Mouse (Mus musculus): ENCODE measurements around the gene Trpm8. TPM values are rescaled to one million over a fixed set of nuclear protein-coding genes. Genes with fewer than 3 reads are reported as not detected.

Gene Trpm8
- polyA plus RNA-seq (2014; fragmentation: Nextera tagmentation; extraction: Ambion mirVana), result 0.14 TPM in 1 of 2 replicates, not detected in the other

DNA sequence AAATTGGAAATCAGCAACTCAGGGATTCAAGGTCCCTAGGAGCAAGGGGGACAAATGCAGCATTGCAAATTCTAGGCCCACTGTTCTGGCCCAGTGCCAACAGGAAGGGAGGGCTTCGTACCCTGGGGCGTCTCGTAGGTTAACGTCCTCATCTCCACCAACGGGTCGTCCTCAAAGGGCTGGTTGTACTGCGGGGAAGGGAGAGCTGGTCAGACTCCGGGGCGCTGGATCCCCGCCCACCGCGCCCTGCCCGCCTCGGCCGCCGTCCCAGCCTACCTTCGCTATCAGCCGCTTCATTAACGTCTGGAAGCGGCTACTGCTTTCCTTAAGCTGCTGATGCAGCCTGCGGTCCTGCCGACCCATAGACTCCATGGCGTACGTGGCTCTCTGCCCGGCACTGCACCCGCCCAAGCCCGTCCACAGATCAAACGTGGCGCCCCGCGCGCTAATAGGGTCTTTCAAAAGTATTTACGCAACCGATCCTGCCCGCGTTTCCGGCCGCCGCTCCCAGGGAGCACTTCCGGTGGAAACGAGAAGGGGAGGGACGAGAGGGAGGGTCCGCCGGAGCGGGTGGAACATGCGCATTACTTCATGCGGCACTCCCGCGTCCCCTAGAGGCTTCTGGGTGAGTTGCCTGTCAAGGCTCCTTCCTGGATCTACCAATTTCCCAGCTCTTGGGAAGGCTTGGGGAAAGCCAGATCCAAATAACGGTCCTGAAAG lies at the start of gene Trpm8, which contains the start of gene Hjurp:
Trpm8 (plus strand) TSS at position 564 of the 720 bp plus-strand sequence.
Hjurp (minus strand) TSS at position 536 of the 720 bp plus-strand sequence.
- peaks cover 29% of the 10 kb centered on the region for H3K36me3 ChIP-seq (ENCODE audit: control insufficient read depth, insufficient read depth, low read length)
- no peaks in the 10 kb centered on the region for H3K9me3 ChIP-seq (ENCODE audit: control insufficient read depth, low read length)
- H3K4me2 ChIP-seq (ENCODE audit: low read length), result peak within 1 kb of the TSS; percentile 56
- 1% methylated on average over 50 of the region's 50 CpGs for WGBS
- ATAC-seq (ENCODE audit: low FRiP score, low TSS enrichment), result peak; percentile 95
- H3K27ac ChIP-seq (replicated peaks; ENCODE audit: low read depth, low read length), result peak within 1 kb of the TSS; percentile 64
- peak; percentile 100 for DNase-seq
- peak within 1 kb of the TSS; percentile 49 for H3K4me3 ChIP-seq (replicated peaks; ENCODE audit: low read depth, low read length)
- H3K4me1 ChIP-seq (ENCODE audit: control insufficient read depth, insufficient read depth, low read length), result peaks cover 24% of the 10 kb centered on the region
- H3K9ac ChIP-seq (replicated peaks; ENCODE audit: low read length), result peak within 1 kb of the TSS; percentile 61
- no peaks in the 10 kb centered on the region for H3K27me3 ChIP-seq (ENCODE audit: control insufficient read depth, insufficient read depth, low read length)

DNA sequence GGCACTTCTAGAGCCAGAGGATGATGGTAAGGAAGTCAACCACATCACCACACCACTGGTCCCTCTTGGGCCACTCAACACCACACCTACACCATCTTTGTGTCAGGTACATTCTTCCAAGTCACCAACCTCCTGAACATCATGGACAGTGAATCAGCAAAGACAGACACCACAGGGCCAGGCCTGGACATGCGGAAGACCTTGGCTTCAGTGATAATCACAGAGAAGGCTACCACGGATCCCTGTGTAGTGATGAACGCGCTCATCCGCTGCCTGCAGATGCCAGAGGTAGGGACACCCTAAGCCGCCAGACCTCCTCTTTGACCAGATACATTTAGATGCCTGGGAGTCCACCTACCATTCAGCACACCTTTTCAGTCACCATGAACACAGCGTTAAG lies 49.3 kb upstream of the Trpm8 start:
- no peak overlapping the region for H3K27ac ChIP-seq (replicated peaks; ENCODE audit: low read depth, low read length)
- H3K4me1 ChIP-seq (ENCODE audit: control insufficient read depth, insufficient read depth, low read length), result no peaks in the 10 kb centered on the region
- 73% methylated on average over 7 of the region's 7 CpGs for WGBS
- no peaks in the 10 kb centered on the region for H3K36me3 ChIP-seq (ENCODE audit: control insufficient read depth, insufficient read depth, low read length)
- peaks cover 79% of the 10 kb centered on the region for H3K9me3 ChIP-seq (ENCODE audit: control insufficient read depth, low read length)
- H3K9ac ChIP-seq (replicated peaks; ENCODE audit: low read length), result no peak overlapping the region
- no peak overlapping the region for H3K4me2 ChIP-seq (ENCODE audit: low read length)
- no peak overlapping the region for H3K4me3 ChIP-seq (replicated peaks; ENCODE audit: low read depth, low read length)
- ATAC-seq (ENCODE audit: low FRiP score, low TSS enrichment), result no peak
- H3K27me3 ChIP-seq (ENCODE audit: control insufficient read depth, insufficient read depth, low read length), result no peaks in the 10 kb centered on the region
- DNase-seq, result no peak

DNA sequence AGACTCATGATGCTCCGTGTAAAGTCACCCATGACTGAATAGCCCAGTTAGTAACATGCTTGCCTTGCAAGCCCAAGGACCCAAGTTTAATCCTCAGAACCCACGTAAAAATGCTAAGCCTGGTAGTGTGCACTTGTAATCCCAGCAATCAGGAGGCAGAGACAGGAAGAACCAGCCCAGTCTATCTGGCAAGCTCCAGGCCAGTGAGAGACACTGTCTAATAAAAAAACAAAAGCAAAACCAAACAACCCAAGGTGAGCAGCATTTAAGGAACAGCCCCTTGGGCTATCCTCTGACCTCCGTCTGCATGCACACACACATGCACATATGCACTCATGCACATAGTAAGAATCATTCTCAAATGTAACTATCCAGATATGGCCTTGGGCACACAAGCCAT lies 47.9 kb upstream of the Trpm8 start:
- Histone ChIP-seq H3K27ac (replicated peaks; ENCODE audit: low read depth, low read length) (no peak overlapping the region), H3K9me3 (ENCODE audit: control insufficient read depth, low read length) (peaks cover 93% of the 10 kb centered on the region), H3K27me3 (ENCODE audit: control insufficient read depth, insufficient read depth, low read length) (no peaks in the 10 kb centered on the region), H3K4me1 (ENCODE audit: control insufficient read depth, insufficient read depth, low read length) (no peaks in the 10 kb centered on the region), H3K36me3 (ENCODE audit: control insufficient read depth, insufficient read depth, low read length) (no peaks in the 10 kb centered on the region), H3K4me3 (replicated peaks; ENCODE audit: low read depth, low read length) (no peak overlapping the region), H3K4me2 (ENCODE audit: low read length) (no peak overlapping the region), H3K9ac (replicated peaks; ENCODE audit: low read length) (no peak overlapping the region)
- WGBS, result 78% methylated on average over 3 of the region's 3 CpGs
- ATAC-seq (ENCODE audit: low FRiP score, low TSS enrichment) (no peak), DNase-seq (no peak)

DNA sequence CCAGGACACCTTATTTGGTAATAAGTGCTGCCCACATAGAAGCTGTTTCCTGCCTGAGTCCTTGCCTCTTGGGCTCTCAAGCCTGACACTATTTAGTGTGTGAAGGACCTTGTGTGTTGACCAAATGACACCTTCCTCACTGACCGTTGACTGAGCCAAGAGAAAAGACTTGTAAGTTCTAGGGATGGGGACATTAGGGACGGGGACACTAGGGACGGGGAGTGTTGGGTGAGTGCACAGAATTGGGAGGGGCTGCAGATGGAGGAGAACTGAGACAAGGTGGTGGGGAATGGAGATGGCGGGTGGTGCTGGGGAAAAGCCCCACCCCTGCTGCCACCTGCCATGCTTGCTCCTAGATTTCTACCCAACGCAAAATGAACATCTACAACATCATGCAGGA lies 47.5 kb upstream of the Trpm8 start:
- DNase-seq (no peak), ATAC-seq (ENCODE audit: low FRiP score, low TSS enrichment) (0 out of 2 replicates have a peak, but pooled peaks have one; percentile 0)
- Histone ChIP-seq H3K9ac (replicated peaks; ENCODE audit: low read length) (no peak overlapping the region), H3K27me3 (ENCODE audit: control insufficient read depth, insufficient read depth, low read length) (no peaks in the 10 kb centered on the region), H3K4me3 (replicated peaks; ENCODE audit: low read depth, low read length) (no peak overlapping the region), H3K4me2 (ENCODE audit: low read length) (no peak overlapping the region), H3K36me3 (ENCODE audit: control insufficient read depth, insufficient read depth, low read length) (no peaks in the 10 kb centered on the region), H3K4me1 (ENCODE audit: control insufficient read depth, insufficient read depth, low read length) (no peaks in the 10 kb centered on the region), H3K9me3 (ENCODE audit: control insufficient read depth, low read length) (peaks cover 97% of the 10 kb centered on the region), H3K27ac (replicated peaks; ENCODE audit: low read depth, low read length) (no peak overlapping the region)
- WGBS, result 84% methylated on average over 5 of the region's 5 CpGs

DNA sequence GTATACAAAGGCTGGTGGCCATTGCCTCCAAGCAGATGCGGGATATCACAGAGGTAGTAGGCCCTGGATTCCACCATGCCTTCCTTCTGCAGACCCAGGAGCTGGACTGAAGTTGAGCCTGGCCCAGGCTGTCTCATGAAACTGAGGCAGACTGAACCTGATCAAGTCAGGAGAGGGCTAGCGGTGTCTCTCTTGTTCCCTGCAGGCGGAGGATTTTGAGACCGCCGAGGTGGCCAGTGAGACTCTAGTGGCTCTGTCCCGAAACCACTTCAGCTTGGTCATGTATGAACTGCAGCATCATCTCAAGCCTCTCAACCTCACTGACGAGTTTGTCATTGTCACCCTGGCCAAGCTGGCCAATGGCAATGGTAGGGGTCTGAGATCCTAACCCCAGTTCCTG lies 47.0 kb upstream of the Trpm8 start:
- no peaks in the 10 kb centered on the region for H3K27me3 ChIP-seq (ENCODE audit: control insufficient read depth, insufficient read depth, low read length)
- DNase-seq, result no peak
- peaks cover 100% of the 10 kb centered on the region for H3K9me3 ChIP-seq (ENCODE audit: control insufficient read depth, low read length)
- ATAC-seq (ENCODE audit: low FRiP score, low TSS enrichment), result no peak
- H3K4me1 ChIP-seq (ENCODE audit: control insufficient read depth, insufficient read depth, low read length), result no peaks in the 10 kb centered on the region
- no peak overlapping the region for H3K9ac ChIP-seq (replicated peaks; ENCODE audit: low read length)
- no peak overlapping the region for H3K4me2 ChIP-seq (ENCODE audit: low read length)
- no peak overlapping the region for H3K4me3 ChIP-seq (replicated peaks; ENCODE audit: low read depth, low read length)
- WGBS, result 74% methylated on average over 7 of the region's 7 CpGs
- H3K27ac ChIP-seq (replicated peaks; ENCODE audit: low read depth, low read length), result no peak overlapping the region
- H3K36me3 ChIP-seq (ENCODE audit: control insufficient read depth, insufficient read depth, low read length), result no peaks in the 10 kb centered on the region

DNA sequence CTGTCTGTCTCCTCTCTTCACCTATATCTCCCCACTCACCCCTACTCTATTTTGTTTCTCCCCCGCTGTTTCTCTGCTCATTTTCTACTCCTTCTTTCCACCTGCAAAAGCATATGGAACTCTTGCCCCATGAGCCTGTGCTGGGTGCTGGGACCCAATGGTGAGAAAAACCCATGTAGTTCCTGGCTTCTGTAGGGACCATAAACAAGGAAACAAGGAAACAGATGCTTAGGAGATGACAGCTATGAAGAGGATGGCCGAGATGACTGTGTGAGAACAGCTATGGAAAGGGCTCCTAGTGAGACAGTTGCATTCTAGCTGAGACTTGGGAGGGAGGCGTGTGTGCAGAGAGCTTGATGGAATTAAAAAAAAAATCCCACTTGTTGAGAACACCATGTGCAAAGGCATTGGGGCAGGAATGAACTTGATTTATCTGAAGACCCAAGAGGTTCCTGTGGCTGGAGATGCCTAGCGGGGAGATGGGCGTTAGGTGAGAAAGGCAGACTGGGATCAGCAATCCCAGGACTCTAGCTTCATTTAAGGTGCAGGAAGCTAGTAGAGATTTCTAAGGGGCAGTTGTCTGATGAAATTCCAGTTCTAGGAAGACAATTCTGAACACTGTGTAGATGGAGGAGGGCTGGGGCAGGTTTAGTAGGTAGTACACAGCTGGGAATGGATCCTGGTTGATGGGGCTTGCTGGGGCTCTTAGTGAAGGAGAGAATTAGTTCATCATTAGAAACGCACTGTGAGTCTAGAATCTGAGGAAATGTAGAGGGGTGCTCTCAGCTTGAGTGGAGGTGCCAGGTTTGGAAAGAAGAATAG lies 46.3 kb upstream of the Trpm8 start:
- no peak overlapping the region for H3K4me2 ChIP-seq (ENCODE audit: low read length)
- no peaks in the 10 kb centered on the region for H3K27me3 ChIP-seq (ENCODE audit: control insufficient read depth, insufficient read depth, low read length)
- H3K27ac ChIP-seq (replicated peaks; ENCODE audit: low read depth, low read length), result no peak overlapping the region
- no peak for DNase-seq
- no peak overlapping the region for H3K9ac ChIP-seq (replicated peaks; ENCODE audit: low read length)
- H3K4me1 ChIP-seq (ENCODE audit: control insufficient read depth, insufficient read depth, low read length), result no peaks in the 10 kb centered on the region
- peaks cover 100% of the 10 kb centered on the region for H3K9me3 ChIP-seq (ENCODE audit: control insufficient read depth, low read length)
- no peak for ATAC-seq (ENCODE audit: low FRiP score, low TSS enrichment)
- no peak overlapping the region for H3K4me3 ChIP-seq (replicated peaks; ENCODE audit: low read depth, low read length)
- no peaks in the 10 kb centered on the region for H3K36me3 ChIP-seq (ENCODE audit: control insufficient read depth, insufficient read depth, low read length)
- 75% methylated on average over 6 of the region's 6 CpGs for WGBS

DNA sequence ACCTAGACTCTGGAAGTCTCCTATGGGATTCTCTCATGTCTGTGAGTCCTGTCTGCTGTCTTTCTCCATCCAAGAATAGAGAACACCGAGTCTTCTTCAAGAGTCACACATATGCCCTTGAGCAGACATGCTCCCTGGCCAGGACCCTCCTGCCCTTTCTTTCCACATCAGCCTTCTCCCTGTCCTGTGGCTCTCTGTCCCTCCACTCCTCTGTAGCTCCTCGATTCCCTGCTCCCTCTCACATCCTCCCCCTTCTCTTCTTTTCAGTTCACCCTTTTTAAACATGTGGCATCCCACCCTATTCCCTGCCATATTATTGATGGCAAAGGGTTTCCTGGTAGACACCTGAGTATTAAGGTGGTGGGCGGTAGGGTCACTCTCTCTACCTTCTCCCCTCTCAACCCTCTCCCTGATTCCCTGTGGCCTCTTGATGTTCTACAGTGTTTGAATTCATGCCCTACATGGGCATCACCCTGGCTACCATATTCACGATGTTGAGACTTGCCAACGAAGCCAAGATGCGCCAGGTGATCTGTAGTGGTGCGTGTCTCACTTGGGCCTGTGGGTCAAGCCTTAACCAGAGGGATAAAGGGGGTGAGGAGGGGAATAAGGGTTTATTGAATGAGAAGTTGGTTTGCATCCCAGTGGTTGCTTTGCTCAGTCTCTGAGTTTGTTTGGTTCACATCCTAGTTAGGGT lies 45.5 kb upstream of the Trpm8 start:
- no peaks in the 10 kb centered on the region for H3K36me3 ChIP-seq (ENCODE audit: control insufficient read depth, insufficient read depth, low read length)
- DNase-seq (no peak), ATAC-seq (ENCODE audit: low FRiP score, low TSS enrichment) (no peak)
- WGBS, result 68% methylated on average over 7 of the region's 7 CpGs
- peaks cover 98% of the 10 kb centered on the region for H3K9me3 ChIP-seq (ENCODE audit: control insufficient read depth, low read length)
- no peak overlapping the region for H3K4me3 ChIP-seq (replicated peaks; ENCODE audit: low read depth, low read length)
- no peaks in the 10 kb centered on the region for H3K4me1 ChIP-seq (ENCODE audit: control insufficient read depth, insufficient read depth, low read length)
- no peak overlapping the region for H3K27ac ChIP-seq (replicated peaks; ENCODE audit: low read depth, low read length)
- no peaks in the 10 kb centered on the region for H3K27me3 ChIP-seq (ENCODE audit: control insufficient read depth, insufficient read depth, low read length)
- H3K9ac ChIP-seq (replicated peaks; ENCODE audit: low read length), result no peak overlapping the region
- H3K4me2 ChIP-seq (ENCODE audit: low read length), result no peak overlapping the region

DNA sequence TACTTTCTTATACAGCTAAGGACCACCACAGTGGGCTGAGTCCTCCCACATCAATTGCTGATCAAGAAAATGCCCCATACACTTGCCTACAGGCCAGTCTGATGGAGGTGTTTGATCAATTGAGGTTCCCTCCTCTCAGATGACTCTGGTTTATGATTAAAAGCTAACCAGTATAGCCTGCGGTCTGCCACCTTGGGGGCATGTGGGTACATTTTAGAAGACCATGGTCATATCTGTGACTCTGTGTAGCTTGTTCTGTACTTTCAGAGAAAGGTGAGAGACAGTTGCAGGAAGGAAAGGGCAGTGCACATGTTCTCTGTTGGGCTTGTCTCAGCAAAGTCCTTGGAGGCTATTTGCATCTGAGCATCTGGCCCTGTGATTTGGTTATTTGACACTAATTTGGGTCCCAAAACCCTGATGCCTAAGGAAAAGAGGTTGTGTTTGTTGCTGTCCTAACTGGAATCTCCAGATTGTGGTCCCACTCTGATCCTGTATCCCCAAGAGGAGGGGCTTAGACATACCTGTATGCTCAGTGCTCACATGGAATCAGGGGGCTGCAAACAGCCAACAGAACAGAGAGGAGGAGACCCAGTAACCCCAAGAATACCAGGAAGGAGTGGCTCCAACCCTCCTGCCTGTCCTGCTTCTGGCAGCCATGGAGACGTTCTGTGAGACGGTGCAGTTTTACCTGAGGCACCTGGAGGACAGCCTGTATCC lies 44.6 kb upstream of the Trpm8 start:
- no peaks in the 10 kb centered on the region for H3K36me3 ChIP-seq (ENCODE audit: control insufficient read depth, insufficient read depth, low read length)
- peaks cover 98% of the 10 kb centered on the region for H3K9me3 ChIP-seq (ENCODE audit: control insufficient read depth, low read length)
- WGBS, result 53% methylated on average over 3 of the region's 3 CpGs
- H3K4me2 ChIP-seq (ENCODE audit: low read length), result no peak overlapping the region
- ATAC-seq (ENCODE audit: low FRiP score, low TSS enrichment) (no peak), DNase-seq (no peak)
- no peak overlapping the region for H3K9ac ChIP-seq (replicated peaks; ENCODE audit: low read length)
- no peaks in the 10 kb centered on the region for H3K4me1 ChIP-seq (ENCODE audit: control insufficient read depth, insufficient read depth, low read length)
- no peak overlapping the region for H3K4me3 ChIP-seq (replicated peaks; ENCODE audit: low read depth, low read length)
- no peaks in the 10 kb centered on the region for H3K27me3 ChIP-seq (ENCODE audit: control insufficient read depth, insufficient read depth, low read length)
- H3K27ac ChIP-seq (replicated peaks; ENCODE audit: low read depth, low read length), result no peak overlapping the region

All from midbrain, embryonic 14.5 days (tissue).